Mouse (Mus musculus) liver, embryonic 12.5 days (tissue): ENCODE data around the gene Rpl13a. TPM values are rescaled to one million over a fixed set of nuclear protein-coding genes. Genes with fewer than 3 reads are reported as not detected.
A peak's percentile ranks its signal among the peaks of the same experiment; 100 is the strongest.
"Not testable (repeated sequence)": the region's sequence is repeated elsewhere in the genome, so short reads cannot be mapped to it uniquely, and the experiment has no call there.

Experiments used
- ATAC-seq: fragments of 200-750 bp; cut with Nextera tagmentation; 2 replicates; pipeline ENCODE4 v1.8.0; 2017; ENCODE audit warnings: moderate number of reproducible peaks, mild to moderate bottlenecking, moderate library complexity
- H3K27ac ChIP-seq: fragments of 300-500 bp; sonication (generic); 2 replicates; pipeline ENCODE4 v1.5.1; 2016; ENCODE audit warnings: mild to moderate bottlenecking
- H3K27me3 ChIP-seq: fragments of 300-500 bp; sonication (generic); replicated peaks from 2 replicates; pipeline ENCODE4 v1.6.1; 2016; ENCODE audit warnings: mild to moderate bottlenecking, moderate library complexity
- H3K36me3 ChIP-seq: fragments of 300-500 bp; sonication (generic); 2 replicates; pipeline ENCODE4 v1.6.1; 2016; ENCODE audit warnings: mild to moderate bottlenecking, moderate library complexity
- H3K4me1 ChIP-seq: fragments of 300-500 bp; sonication (generic); 2 replicates; pipeline ENCODE4 v1.6.1; 2016
- H3K4me2 ChIP-seq: fragments of 300-500 bp; sonication (generic); 2 replicates; pipeline ENCODE4 v1.6.1; 2016; ENCODE audit warnings: mild to moderate bottlenecking, moderate library complexity
- H3K4me3 ChIP-seq: fragments of 300-500 bp; sonication (generic); 2 replicates; pipeline ENCODE4 v1.5.1; 2016; ENCODE audit warnings: mild to moderate bottlenecking, moderate library complexity
- H3K9ac ChIP-seq: fragments of 300-500 bp; sonication (generic); 2 replicates; pipeline ENCODE4 v1.6.1; 2016; ENCODE audit warnings: mild to moderate bottlenecking, moderate library complexity
- H3K9me3 ChIP-seq: fragments of 300-500 bp; sonication (generic); replicated peaks from 2 replicates; pipeline ENCODE4 v1.6.1; 2016; ENCODE audit warnings: mild to moderate bottlenecking, moderate library complexity
- WGBS: fragments of 180-500 bp; shearing (Covaris S2); methylation state at CpG from one replicate; pipeline ENCODE4 v1.1.7; 2016; ENCODE audit not compliant: insufficient replicate concordance; 5-methylcytosine and 5-hydroxymethylcytosine counted together
- polyA plus RNA-seq: library from polyadenylated mRNA; unstranded; fragments of >200 nt; fragmentation: Nextera tagmentation; extraction: Ambion mirVana; gene quantifications from 2 replicates; pipeline ENCODE4 v1.2.1, GENCODE M21; 2016

Gene Rpl13a
- polyA plus RNA-seq, 1 experiment from 2014 or later, result 1,134 TPM

DNA sequence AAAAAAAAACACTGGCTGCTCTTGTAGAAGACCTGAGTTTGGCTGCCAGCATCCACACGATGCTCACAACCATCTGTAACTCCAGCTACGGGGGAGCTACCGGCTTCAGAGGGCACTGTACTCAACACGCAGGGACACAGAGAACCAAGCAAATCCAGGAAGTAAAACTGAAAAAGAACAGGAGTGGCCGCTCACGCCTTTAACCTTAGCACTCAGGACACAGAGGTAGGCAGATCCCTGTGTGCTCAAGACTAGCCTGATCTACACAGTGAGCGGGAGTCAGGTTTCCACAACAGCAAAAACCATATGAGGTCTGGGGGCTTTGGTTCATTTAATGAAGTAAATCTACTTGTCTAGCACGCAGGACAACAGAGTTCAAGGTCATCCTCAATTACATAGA is 23.1 kb downstream of the Rpl13a start:
- no peak overlapping the region for H3K4me3 ChIP-seq
- no peak overlapping the region for H3K9ac ChIP-seq
- no peak for ATAC-seq

GRCm38 (mm10) chr7:45104941-45105340 is 23.6 kb downstream of the Rpl13a start:
- no peak overlapping the region for H3K4me3 ChIP-seq
- 74% methylated on average over 5 of the region's 5 CpGs for WGBS
- H3K27ac ChIP-seq, result no peak overlapping the region
- peaks cover 28% of the 10 kb centered on the region for H3K4me1 ChIP-seq
- no peak overlapping the region for H3K9ac ChIP-seq
- no peak overlapping the region for H3K4me2 ChIP-seq
- H3K27me3 ChIP-seq, result no peaks in the 10 kb centered on the region
- no peak for ATAC-seq
- no peaks in the 10 kb centered on the region for H3K36me3 ChIP-seq
- no peaks in the 10 kb centered on the region for H3K9me3 ChIP-seq

More for the DNA sequence above, 23.1 kb downstream of the Rpl13a start:
- H3K27ac ChIP-seq, result no peak overlapping the region
- no peaks in the 10 kb centered on the region for H3K9me3 ChIP-seq
- no peaks in the 10 kb centered on the region for H3K27me3 ChIP-seq
- H3K4me1 ChIP-seq, result peaks cover 33% of the 10 kb centered on the region
- H3K4me2 ChIP-seq, result no peak overlapping the region
- WGBS, result 69% methylated on average over 8 of the region's 8 CpGs
- no peaks in the 10 kb centered on the region for H3K36me3 ChIP-seq

GRCm38 (mm10) chr7:45103652-45104180 is 24.8 kb downstream of the Rpl13a start, which contains the start of gene Fcgrt:
Gene Fcgrt, minus strand, starts transcription at chr7:45103851.
- ATAC-seq, result peak; percentile 63
- Histone ChIP-seq H3K36me3 (no peaks in the 10 kb centered on the region; the same call in 1 of the 2 replicates), H3K27ac (peak within 1 kb of the TSS; percentile 33), H3K4me3 (peak within 1 kb of the TSS; percentile 26; the same call in 1 of the 2 replicates), H3K4me2 (peak within 1 kb of the TSS; percentile 50), H3K9ac (0 out of 2 replicates have a peak within 1 kb of the TSS, but pooled peaks have one; percentile 25), H3K9me3 (no peaks in the 10 kb centered on the region), H3K27me3 (no peaks in the 10 kb centered on the region), H3K4me1 (peaks cover 28% of the 10 kb centered on the region)
- 49% methylated on average over 7 of the region's 7 CpGs for WGBS

DNA sequence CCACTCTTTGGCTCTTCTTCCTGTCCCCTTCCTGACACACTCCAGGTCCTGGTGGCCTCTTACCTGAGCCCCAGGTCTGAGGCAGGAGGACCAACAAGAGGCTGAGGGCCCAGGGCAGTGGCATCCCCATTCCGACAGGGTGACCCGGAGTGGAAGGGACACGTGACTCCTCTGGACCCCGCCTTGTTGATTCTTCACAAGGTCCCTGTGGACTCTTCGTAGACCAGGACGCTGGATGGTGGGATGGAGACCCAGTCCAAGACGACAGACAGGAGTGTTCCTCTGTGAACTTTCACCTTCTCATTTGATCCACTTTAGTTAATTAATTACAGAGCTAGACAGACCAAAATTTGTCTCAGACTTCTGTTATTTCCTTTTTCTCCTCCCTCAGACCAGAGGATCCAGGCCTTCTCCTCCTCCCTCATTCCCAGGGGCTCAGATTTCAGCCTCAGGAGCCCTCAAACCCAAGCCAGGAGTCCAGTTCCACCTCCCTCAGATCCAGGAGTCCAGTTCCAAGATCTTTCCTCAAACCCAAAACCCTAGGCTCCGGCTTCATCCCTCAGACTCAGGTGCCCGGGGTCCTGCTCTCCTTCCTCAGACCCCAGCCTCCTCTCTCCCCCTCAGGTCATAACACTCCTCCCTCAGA is 25.5 kb downstream of the Rpl13a start:
- WGBS, result 67% methylated on average over 9 of the region's 9 CpGs
- Histone ChIP-seq H3K4me3 (peak overlapping the region; percentile 26; the same call in 1 of the 2 replicates), H3K9me3 (no peaks in the 10 kb centered on the region), H3K27ac (peak overlapping the region; percentile 33; the same call in 1 of the 2 replicates), H3K4me2 (peak overlapping the region; percentile 50), H3K36me3 (no peaks in the 10 kb centered on the region; the same call in 1 of the 2 replicates), H3K9ac (0 out of 2 replicates have a peak overlapping the region, but pooled peaks have one; percentile 25), H3K4me1 (peaks cover 28% of the 10 kb centered on the region), H3K27me3 (0 out of 2 replicates have a peak, but pooled peaks cover 3% of the 10 kb centered on the region)
- ATAC-seq, result no peak; the same call in 1 of the 2 replicates

DNA sequence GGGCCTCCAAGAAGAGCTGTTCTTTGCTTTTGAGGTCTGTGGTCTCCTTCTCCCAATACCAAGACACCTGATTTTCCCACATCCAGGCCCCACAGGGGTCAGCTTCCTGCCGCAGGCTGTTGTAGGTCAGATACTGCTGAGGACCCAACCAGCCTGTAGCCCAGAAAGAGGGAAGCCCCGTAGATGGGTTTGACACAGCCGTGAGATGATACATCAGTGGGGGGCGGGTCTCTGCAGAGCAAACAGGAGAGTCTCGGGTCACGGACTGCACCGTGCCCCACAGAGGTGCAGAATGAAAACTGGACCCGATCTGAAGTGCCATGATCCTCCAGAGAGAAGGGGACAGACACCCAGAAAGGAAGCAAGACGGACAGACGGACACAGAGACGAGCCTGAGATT is 26.1 kb downstream of the Rpl13a start:
- Histone ChIP-seq H3K9ac (no peak overlapping the region), H3K9me3 (no peaks in the 10 kb centered on the region), H3K36me3 (no peaks in the 10 kb centered on the region; the same call in 1 of the 2 replicates), H3K4me1 (peaks cover 30% of the 10 kb centered on the region), H3K27me3 (0 out of 2 replicates have a peak, but pooled peaks cover 3% of the 10 kb centered on the region), H3K4me3 (no peak overlapping the region), H3K27ac (no peak overlapping the region), H3K4me2 (peak overlapping the region; percentile 50)
- no peak for ATAC-seq
- WGBS, result 49% methylated on average over 11 of the region's 11 CpGs

- Histone ChIP-seq H3K36me3 (no peaks in the 10 kb centered on the region; the same call in 1 of the 2 replicates), H3K9ac (no peak overlapping the region), H3K4me3 (no peak overlapping the region), H3K27ac (no peak overlapping the region), H3K4me2 (no peak overlapping the region), H3K27me3 (0 out of 2 replicates have a peak, but pooled peaks cover 3% of the 10 kb centered on the region), H3K4me1 (peaks cover 36% of the 10 kb centered on the region), H3K9me3 (no peaks in the 10 kb centered on the region)
- no peak for ATAC-seq
- 85% methylated on average over 6 of the region's 6 CpGs for WGBS
Observed at GRCm38 (mm10) chr7:45100046-45100445, 28.5 kb downstream of the Rpl13a start.

DNA sequence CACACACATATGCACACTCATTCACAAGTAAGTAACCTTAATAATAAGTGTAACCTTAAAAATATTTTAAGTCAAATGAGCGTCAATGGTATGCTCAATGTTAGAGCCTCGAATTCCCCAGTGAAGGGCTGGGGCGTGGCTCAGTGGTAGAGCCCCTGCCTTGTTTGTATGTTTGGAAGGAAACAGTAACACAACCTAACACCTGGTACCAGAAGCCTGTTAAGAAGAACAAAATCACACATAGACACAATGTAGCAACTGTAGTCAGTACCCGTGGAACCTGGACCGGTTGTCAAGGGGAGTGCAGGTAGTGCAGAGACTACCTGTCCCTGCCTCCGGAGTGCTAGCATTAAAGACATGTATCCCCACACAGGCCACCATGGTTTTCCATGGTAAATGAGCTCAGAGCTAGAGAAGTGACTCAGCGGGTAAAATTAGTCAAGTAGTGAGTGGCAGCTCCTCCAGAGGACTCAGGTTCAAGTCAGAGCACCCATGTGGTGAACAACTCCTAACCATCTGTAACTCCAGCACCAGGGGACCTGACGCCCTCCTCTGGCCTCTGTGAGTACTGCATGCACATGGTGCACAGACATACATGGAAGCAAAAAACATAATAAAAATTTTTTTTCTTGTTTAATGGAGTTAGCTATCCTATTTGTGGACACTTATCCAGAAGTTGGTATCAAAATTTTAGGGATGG is 29.9 kb downstream of the Rpl13a start:
- Histone ChIP-seq H3K4me1 (peaks cover 41% of the 10 kb centered on the region), H3K27ac (no peak overlapping the region), H3K9me3 (no peaks in the 10 kb centered on the region), H3K36me3 (no peaks in the 10 kb centered on the region; the same call in 1 of the 2 replicates), H3K4me3 (no peak overlapping the region), H3K27me3 (0 out of 2 replicates have a peak, but pooled peaks cover 3% of the 10 kb centered on the region), H3K9ac (no peak overlapping the region), H3K4me2 (no peak overlapping the region)
- no peak for ATAC-seq
- WGBS, result 76% methylated on average over 8 of the region's 8 CpGs

DNA sequence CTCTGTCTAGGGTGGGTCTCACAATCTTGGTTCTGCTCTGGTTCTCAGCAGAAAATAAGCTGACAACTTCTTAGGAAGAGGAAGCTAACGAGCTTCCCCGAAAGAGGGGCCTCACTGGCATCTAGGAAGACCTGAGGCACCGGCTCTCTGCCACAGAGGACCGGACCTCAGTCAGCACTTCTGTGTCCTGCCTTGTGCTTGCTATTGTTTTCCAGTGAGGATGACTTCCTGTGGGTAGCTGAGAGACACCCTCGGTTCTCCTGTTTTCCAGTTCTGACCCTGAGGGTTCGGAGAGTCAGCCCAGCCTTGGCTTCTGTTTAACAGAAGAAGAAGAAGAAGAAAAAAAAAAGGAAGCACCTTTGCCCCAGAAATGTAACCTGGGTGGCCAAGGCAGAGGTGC is 31.1 kb downstream of the Rpl13a start:
- H3K4me2 ChIP-seq, result no peak overlapping the region
- 26% methylated on average over 6 of the region's 6 CpGs for WGBS
- peak overlapping the region; percentile 15; the same call in 1 of the 2 replicates for H3K27ac ChIP-seq
- H3K27me3 ChIP-seq, result 0 out of 2 replicates have a peak, but pooled peaks cover 3% of the 10 kb centered on the region
- H3K9me3 ChIP-seq, result no peaks in the 10 kb centered on the region
- H3K9ac ChIP-seq, result no peak overlapping the region
- ATAC-seq, result peak; percentile 31; the same call in 1 of the 2 replicates
- no peak overlapping the region for H3K4me3 ChIP-seq
- H3K4me1 ChIP-seq, result peaks cover 45% of the 10 kb centered on the region
- no peaks in the 10 kb centered on the region; the same call in 1 of the 2 replicates for H3K36me3 ChIP-seq

DNA sequence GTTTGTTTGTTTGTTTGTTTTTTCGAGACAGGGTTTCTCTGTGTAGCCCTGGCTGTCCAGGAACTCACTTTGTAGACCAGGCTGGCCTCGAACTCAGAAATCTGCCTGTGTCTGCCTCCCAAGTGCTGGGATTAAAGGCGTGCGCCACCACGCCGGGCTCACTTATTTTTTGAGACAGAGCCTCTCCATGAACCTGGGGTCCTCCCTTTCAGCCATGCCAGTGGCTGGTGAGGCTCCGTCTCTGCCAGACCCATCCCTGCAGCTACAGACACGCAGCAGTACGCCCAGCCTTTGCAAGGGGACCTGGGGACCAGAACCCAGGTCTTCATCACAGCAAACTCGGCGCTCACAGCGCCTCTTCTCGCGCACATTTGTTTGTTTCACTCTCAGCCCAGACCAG is 32.6 kb downstream of the Rpl13a start:
- WGBS, result 83% methylated on average over 14 of the region's 14 CpGs
- not testable (repeated sequence) for H3K4me3 ChIP-seq, H3K4me2 ChIP-seq, H3K9ac ChIP-seq, H3K9me3 ChIP-seq, H3K27ac ChIP-seq, ATAC-seq, H3K36me3 ChIP-seq, H3K27me3 ChIP-seq
- peaks cover 50% of the 10 kb centered on the region for H3K4me1 ChIP-seq

GRCm38 (mm10) chr7:45095367-45095766 is 33.2 kb downstream of the Rpl13a start:
- no peaks in the 10 kb centered on the region; the same call in 1 of the 2 replicates for H3K36me3 ChIP-seq
- H3K9me3 ChIP-seq, result no peaks in the 10 kb centered on the region
- ATAC-seq, result no peak
- H3K9ac ChIP-seq, result no peak overlapping the region
- H3K27ac ChIP-seq, result no peak overlapping the region
- no peak overlapping the region for H3K4me2 ChIP-seq
- no peak overlapping the region for H3K4me3 ChIP-seq
- WGBS, result 56% methylated on average over 6 of the region's 6 CpGs
- 0 out of 2 replicates have a peak, but pooled peaks cover 3% of the 10 kb centered on the region for H3K27me3 ChIP-seq
- H3K4me1 ChIP-seq, result peaks cover 56% of the 10 kb centered on the region

DNA sequence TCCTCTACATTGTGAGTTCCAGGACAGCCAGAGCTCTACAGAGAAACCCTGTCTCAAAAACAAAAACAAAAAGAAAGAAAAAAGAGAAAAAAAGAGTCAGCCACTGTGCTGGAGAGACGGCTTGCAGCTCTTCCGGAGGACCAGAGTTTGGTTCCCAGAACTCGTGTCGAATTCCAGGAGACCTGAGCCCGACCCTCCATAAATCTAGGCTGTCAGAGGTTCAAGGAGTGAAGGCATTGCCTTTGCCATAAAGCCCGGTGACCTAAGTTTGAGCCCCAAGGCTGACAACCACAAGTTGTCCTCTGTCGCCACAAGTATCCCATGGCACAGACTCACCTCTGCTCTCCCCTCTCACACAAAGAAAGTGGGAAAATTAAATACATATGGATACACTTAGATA is 34.4 kb downstream of the Rpl13a start:
- H3K9ac ChIP-seq, result no peak overlapping the region
- no peak overlapping the region; the same call in 1 of the 2 replicates for H3K4me2 ChIP-seq
- H3K27me3 ChIP-seq, result 0 out of 2 replicates have a peak, but pooled peaks cover 3% of the 10 kb centered on the region
- H3K9me3 ChIP-seq, result no peaks in the 10 kb centered on the region
- 55% methylated on average over 7 of the region's 7 CpGs for WGBS
- H3K36me3 ChIP-seq, result no peaks in the 10 kb centered on the region; the same call in 1 of the 2 replicates
- H3K4me1 ChIP-seq, result peaks cover 63% of the 10 kb centered on the region
- H3K4me3 ChIP-seq, result no peak overlapping the region
- ATAC-seq, result no peak
- peak overlapping the region; percentile 7; the same call in 1 of the 2 replicates for H3K27ac ChIP-seq
